Mouse (Mus musculus) embryonic fibroblast, embryonic 13.5 days (primary cell): ENCODE results near the gene Gps1. TPM values are rescaled to one million over a fixed set of nuclear protein-coding genes. Genes with fewer than 3 reads are reported as not detected.
"Not testable (repeated sequence)": the region's sequence is repeated elsewhere in the genome, so short reads cannot be mapped to it uniquely, and the experiment has no call there.

Source experiments
- H3K27ac ChIP-seq: 2 replicates; pipeline ENCODE4 v1.5.1; 2012; ENCODE audit warnings: low read length, control low read depth, inconsistent platforms; ENCODE audit not compliant: insufficient read depth
- H3K4me1 ChIP-seq: 2 replicates; pipeline ENCODE4 v1.6.1; 2011; ENCODE audit warnings: low read length; ENCODE audit not compliant: control insufficient read depth, insufficient read depth
- H3K4me3 ChIP-seq: 2 replicates; pipeline ENCODE4 v1.5.1; 2011; ENCODE audit warnings: mild to moderate bottlenecking, control low read depth, low read length; ENCODE audit not compliant: insufficient read depth
- CTCF ChIP-seq: IDR thresholded peaks from 2 replicates; pipeline ENCODE4 v1.5.1; 2011; ENCODE audit warnings: mild to moderate bottlenecking, control low read depth, low read length, moderate library complexity, borderline replicate concordance; ENCODE audit not compliant: insufficient read depth
- POLR2A ChIP-seq: IDR thresholded peaks from 2 replicates; pipeline ENCODE4 v1.6.1; 2011; ENCODE audit warnings: low read depth, mild to moderate bottlenecking, control low read depth, low read length, moderate library complexity
- polyA plus RNA-seq: library from polyadenylated mRNA; stranded (reverse); fragments of >200 nt; gene quantifications from 2 replicates; pipeline ENCODE4 v1.2.4, GENCODE M21; 2011; ENCODE audit warnings: low read depth; ENCODE audit not compliant: missing spikeins, insufficient read length

Gene Gps1
- polyA plus RNA-seq, 1 experiment, result 103 TPM

- Histone ChIP-seq H3K27ac (no peak overlapping the region), H3K4me3 (no peak overlapping the region), H3K4me1 (peaks cover under 1% of the 10 kb centered on the region; the same call in 1 of the 2 replicates)
- TF ChIP-seq CTCF (no peak), POLR2A (no peak)
These were observed 46.6 kb downstream of the Gps1 start for GRCm38 (mm10) chr11:120830686-120831085.

GRCm38 (mm10) chr11:120831659-120832440, 47.8 kb downstream of the Gps1 start:
- TF ChIP-seq CTCF (no peak), POLR2A (no peak)
- Histone ChIP-seq H3K4me3 (no peak overlapping the region), H3K27ac (no peak overlapping the region), H3K4me1 (no peaks in the 10 kb centered on the region)

GRCm38 (mm10) chr11:120832962-120833361, 48.9 kb downstream of the Gps1 start:
- H3K27ac ChIP-seq, H3K4me3 ChIP-seq, H3K4me1 ChIP-seq: not testable (repeated sequence)

GRCm38 (mm10) chr11:120833555-120834280, 49.6 kb downstream of the Gps1 start:
- TF ChIP-seq CTCF (no peak), POLR2A (no peak)
- no peak overlapping the region for H3K27ac ChIP-seq
- H3K4me1 ChIP-seq, result no peaks in the 10 kb centered on the region
- no peak overlapping the region for H3K4me3 ChIP-seq

Other genes with a start within 250 kb of the Gps1 start
- 65.4 and 90.1 TPM in 2 replicates for gene Mcrip1, start 234.5 kb upstream of the Gps1 start, polyA plus RNA-seq
- not detected in 2 replicates for gene Ppp1r27, start 233.1 kb upstream of the Gps1 start, polyA plus RNA-seq
- gene P4hb, start 211.0 kb upstream of the Gps1 start, polyA plus RNA-seq, result 846 and 907 TPM in 2 replicates
- 500 and 534 TPM in 2 replicates for gene Arhgdia, start 202.6 kb upstream of the Gps1 start, polyA plus RNA-seq
- gene Alyref, start 185.9 kb upstream of the Gps1 start, polyA plus RNA-seq, result 112 and 150 TPM in 2 replicates
- gene Anapc11, start 185.9 kb upstream of the Gps1 start, polyA plus RNA-seq, result 78.0 and 87.2 TPM in 2 replicates
- not detected in 2 replicates for gene Npb, start 175.8 kb upstream of the Gps1 start, polyA plus RNA-seq
- 39.5 and 45.2 TPM in 2 replicates for gene Pcyt2, start 166.3 kb upstream of the Gps1 start, polyA plus RNA-seq
- 15.9 and 19.2 TPM in 2 replicates for gene Sirt7, start 159.0 kb upstream of the Gps1 start, polyA plus RNA-seq
- gene Mafg, start 150.7 kb upstream of the Gps1 start, polyA plus RNA-seq, result 39.4 and 43.9 TPM in 2 replicates
- gene Pycr1, start 140.5 kb upstream of the Gps1 start, polyA plus RNA-seq, result 44.5 and 59.0 TPM in 2 replicates
- not detected in 2 replicates for gene Myadml2, start 136.1 kb upstream of the Gps1 start, polyA plus RNA-seq
- 0.47 and 0.63 TPM in 2 replicates for gene Notum, start 123.1 kb upstream of the Gps1 start, polyA plus RNA-seq
- gene Aspscr1, start 111.3 kb upstream of the Gps1 start, polyA plus RNA-seq, result 49.8 and 53.9 TPM in 2 replicates
- gene Cenpx, start 70.5 kb upstream of the Gps1 start, polyA plus RNA-seq, result 42.8 and 44.1 TPM in 2 replicates
- 16.1 and 17.8 TPM in 2 replicates for gene Lrrc45, start 70.3 kb upstream of the Gps1 start, polyA plus RNA-seq
- gene Rac3, start 62.8 kb upstream of the Gps1 start, polyA plus RNA-seq, result 16.0 and 20.8 TPM in 2 replicates
- 31.6 and 52.4 TPM in 2 replicates for gene Dcxr, start 57.0 kb upstream of the Gps1 start, polyA plus RNA-seq
- 27.8 and 30.7 TPM in 2 replicates for gene Cbr2, start 52.2 kb upstream of the Gps1 start, polyA plus RNA-seq
- 1.3 and 15.2 TPM in 2 replicates for gene Hmga1b, start 21.5 kb upstream of the Gps1 start, polyA plus RNA-seq
- gene Rfng, start 65 bp upstream of the Gps1 start, polyA plus RNA-seq, result 12.8 and 13.0 TPM in 2 replicates
- 23.7 and 24.0 TPM in 2 replicates for gene Dus1l, start 12.1 kb downstream of the Gps1 start, polyA plus RNA-seq
- gene Fasn, start 40.3 kb downstream of the Gps1 start, polyA plus RNA-seq, result 61.2 and 72.6 TPM in 2 replicates
- gene Ccdc57, start 148.6 kb downstream of the Gps1 start, polyA plus RNA-seq, result 0.82 and 1.9 TPM in 2 replicates
- 43.8 and 63.2 TPM in 2 replicates for gene Slc16a3, start 164.2 kb downstream of the Gps1 start, polyA plus RNA-seq
- gene Csnk1d, start 207.1 kb downstream of the Gps1 start, polyA plus RNA-seq, result 141 and 142 TPM in 2 replicates